Mouse (Mus musculus) limb, embryonic 14.5 days (tissue): Measurements from ENCODE around the gene Fxr1. TPM values are rescaled to one million over a fixed set of nuclear protein-coding genes. Genes with fewer than 3 reads are reported as not detected.
"Not testable (repeated sequence)": the region's sequence is repeated elsewhere in the genome, so short reads cannot be mapped to it uniquely, and the experiment has no call there.

Experiments
- ATAC-seq: fragments of 200-750 bp; cut with Nextera tagmentation; 2 replicates; pipeline ENCODE4 v1.8.0; 2017; ENCODE audit warnings: low read depth, moderate number of reproducible peaks, moderate TSS enrichment; ENCODE audit not compliant: low FRiP score
- DNase-seq: peaks from one replicate; pipeline ENCODE4 v3.0.0-alpha.2; 2015; ENCODE audit warnings: low spot score
- H3K27ac ChIP-seq: fragments of 300-500 bp; sonication (generic); replicated peaks from 2 replicates; pipeline ENCODE4 v1.5.1; 2014; ENCODE audit warnings: low read depth, mild to moderate bottlenecking, low read length, moderate library complexity, mixed read lengths
- H3K27me3 ChIP-seq: fragments of 300-500 bp; sonication (generic); 2 replicates; pipeline ENCODE4 v1.6.1; 2014; ENCODE audit warnings: low read length, mixed read lengths; ENCODE audit not compliant: control insufficient read depth, insufficient read depth
- H3K36me3 ChIP-seq: fragments of 300-500 bp; sonication (generic); 2 replicates; pipeline ENCODE4 v1.6.1; 2014; ENCODE audit warnings: mild to moderate bottlenecking, low read length, moderate library complexity, mixed read lengths; ENCODE audit not compliant: control insufficient read depth, insufficient read depth
- H3K4me1 ChIP-seq: fragments of 300-500 bp; sonication (generic); 2 replicates; pipeline ENCODE4 v1.6.1; 2014; ENCODE audit warnings: antibody characterized with exemption, low read length, mixed read lengths; ENCODE audit not compliant: control insufficient read depth, insufficient read depth
- H3K4me2 ChIP-seq: fragments of 300-500 bp; sonication (generic); replicated peaks from 2 replicates; pipeline ENCODE4 v1.6.1; 2014; ENCODE audit warnings: low read depth, mild to moderate bottlenecking, low read length, moderate library complexity; ENCODE audit not compliant: severe bottlenecking
- H3K4me3 ChIP-seq: fragments of 300-500 bp; sonication (generic); replicated peaks from 2 replicates; pipeline ENCODE4 v1.5.1; 2014; ENCODE audit warnings: low read length
- H3K9ac ChIP-seq: fragments of 300-500 bp; sonication (generic); 2 replicates; pipeline ENCODE4 v1.6.1; 2014; ENCODE audit warnings: mild to moderate bottlenecking, low read depth, low read length, moderate library complexity; ENCODE audit not compliant: severe bottlenecking
- H3K9me3 ChIP-seq: fragments of 300-500 bp; sonication (generic); 2 replicates; pipeline ENCODE4 v1.6.1; 2016; ENCODE audit warnings: low read length; ENCODE audit not compliant: control insufficient read depth
- POLR2A ChIP-seq: fragments of 200-500 bp; IDR thresholded peaks from 2 replicates; pipeline ENCODE4 v1.8.0; 2012; ENCODE audit warnings: inconsistent platforms, mild to moderate bottlenecking, moderate library complexity, borderline replicate concordance; ENCODE audit not compliant: insufficient read depth, insufficient read length; ENCODE audit errors: extremely low read depth
- whole genome bisulfite sequencing: fragments of 180-500 bp; shearing (Covaris S2); extraction: QIAGEN DNeasy Blood & Tissue Kit; methylation state at CpG from one replicate; pipeline ENCODE4 v1.1.7; 2014; 5-methylcytosine and 5-hydroxymethylcytosine counted together
- polyA plus RNA-seq, 2 experiments: library from polyadenylated mRNA; depleted of rRNA in 1 of 2; stranded (reverse) in 1 of 2; unstranded in 1 of 2; fragments of >200 nt; fragmentation: Nextera tagmentation in 1 of 2; extraction: Ambion mirVana in 1 of 2; gene quantifications; 2 replicates each; pipeline versions ENCODE4 v1.2.1 to v1.2.3; 2012 to 2014

Fxr1 gene
- polyA plus RNA-seq, 2 experiments: 62.9 to 80.4 TPM

DNA sequence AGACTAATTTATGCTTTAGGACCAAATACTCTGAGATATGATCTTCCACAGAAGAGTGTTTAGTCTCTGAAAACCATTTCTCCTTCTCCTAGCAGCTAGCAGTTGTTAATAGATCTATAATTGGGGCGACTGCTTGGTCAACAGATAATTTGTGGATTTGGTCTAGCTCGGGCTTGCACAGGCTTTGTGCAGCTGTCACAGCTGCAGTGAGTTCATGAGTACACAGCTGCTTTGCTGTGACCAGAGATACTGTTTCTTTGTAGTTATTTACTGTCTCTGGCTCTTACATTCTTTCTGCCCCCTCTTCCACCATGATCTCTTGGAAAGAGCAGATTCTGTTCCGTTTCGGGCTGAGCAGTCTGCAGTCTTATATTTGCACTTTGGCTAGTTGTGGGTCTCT, 22.2 kb downstream of the Fxr1 start:
- H3K27ac ChIP-seq: no peak overlapping the region
- no peaks in the 10 kb centered on the region for H3K27me3 ChIP-seq
- no peak overlapping the region for H3K4me2 ChIP-seq
- TF ChIP-seq POLR2A: no peak
- H3K4me3 ChIP-seq: no peak overlapping the region
- ATAC-seq (peak; percentile 44; the same call in 1 of the 2 replicates), DNase-seq (peak; percentile 9)
- no peaks in the 10 kb centered on the region for H3K9me3 ChIP-seq
- H3K36me3 ChIP-seq: peaks cover 43% of the 10 kb centered on the region
- H3K4me1 ChIP-seq: no peaks in the 10 kb centered on the region
- H3K9ac ChIP-seq: no peak overlapping the region
- WGBS: 85% methylated on average over 4 of the region's 4 CpGs

DNA sequence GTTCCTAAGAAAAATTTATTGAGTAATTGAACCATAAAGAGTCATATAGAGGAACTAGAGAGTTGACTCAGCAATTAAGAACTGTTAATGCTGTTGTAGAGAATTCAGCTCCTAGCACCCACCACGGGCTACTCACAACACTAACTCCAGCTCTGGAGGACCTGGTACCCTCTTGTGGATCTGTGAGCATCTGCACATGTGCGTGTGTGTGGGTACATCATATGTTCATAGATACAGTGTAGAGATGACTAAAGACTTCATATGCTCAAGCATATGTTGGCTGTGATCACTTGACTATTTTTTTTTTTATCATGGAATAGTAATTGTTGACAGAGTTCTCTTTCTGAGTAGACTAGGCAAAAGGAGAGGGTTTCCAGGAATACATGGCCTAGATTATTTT, 42.6 kb downstream of the Fxr1 start:
- Histone ChIP-seq H3K9ac (no peak overlapping the region), H3K4me2 (no peak overlapping the region), H3K27me3 (no peaks in the 10 kb centered on the region), H3K4me3 (no peak overlapping the region), H3K4me1 (no peaks in the 10 kb centered on the region), H3K27ac (no peak overlapping the region), H3K9me3 (no peaks in the 10 kb centered on the region), H3K36me3 (peaks cover 62% of the 10 kb centered on the region)
- no peak for DNase-seq
- no peak for TF ChIP-seq POLR2A
- WGBS: 89% methylated on average over 2 of the region's 2 CpGs
- no peak for ATAC-seq

DNA sequence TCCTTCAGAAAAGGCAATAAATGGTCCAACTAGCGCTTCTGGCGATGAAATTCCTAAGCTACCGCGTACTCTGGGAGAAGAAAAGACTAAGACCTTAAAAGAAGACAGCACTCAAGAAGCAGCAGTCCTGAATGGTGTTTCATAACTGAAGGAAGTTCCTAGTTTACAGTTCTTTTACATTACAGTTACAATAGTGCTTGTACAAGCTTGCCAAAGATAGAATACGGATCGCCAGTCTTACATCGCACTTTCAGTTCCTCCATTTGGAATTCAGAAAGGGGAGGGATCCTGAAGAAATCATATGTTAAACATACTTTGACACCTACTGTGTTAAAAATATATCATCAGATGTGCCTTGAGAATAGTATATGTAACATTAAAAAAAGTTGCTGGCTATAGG, 49.2 kb downstream of the Fxr1 start:
- H3K4me1 ChIP-seq, H3K27ac ChIP-seq, H3K9me3 ChIP-seq, H3K27me3 ChIP-seq, ATAC-seq, H3K4me2 ChIP-seq, H3K4me3 ChIP-seq, DNase-seq, H3K9ac ChIP-seq: not testable (repeated sequence)
- peaks cover 52% of the 10 kb centered on the region for H3K36me3 ChIP-seq
- WGBS: 96% methylated on average over 7 of the region's 7 CpGs

DNA sequence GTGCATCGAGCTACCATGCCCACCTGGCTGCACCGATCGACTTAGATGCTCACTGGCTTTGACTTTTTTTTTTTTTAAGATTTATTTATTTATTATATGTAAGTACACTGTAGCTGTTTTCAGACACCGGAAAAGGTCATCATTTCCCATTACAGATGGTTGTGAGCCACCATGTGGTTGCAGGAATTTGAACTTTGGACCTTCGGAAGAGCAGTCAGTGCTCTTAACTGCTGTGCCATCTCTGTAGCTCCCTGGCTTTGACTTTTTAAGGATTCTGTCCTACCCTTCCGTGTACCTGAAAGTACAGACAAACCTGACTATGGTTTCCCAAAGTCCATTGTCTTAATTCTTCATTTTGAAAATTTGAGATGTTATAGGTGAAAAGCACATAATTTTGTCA, 53.0 kb downstream of the Fxr1 start:
- WGBS: 93% methylated on average over 6 of the region's 6 CpGs
- peaks cover 50% of the 10 kb centered on the region for H3K36me3 ChIP-seq
- H3K9me3 ChIP-seq: no peaks in the 10 kb centered on the region
- ATAC-seq (no peak), DNase-seq (no peak)
- H3K4me3 ChIP-seq: no peak overlapping the region
- no peaks in the 10 kb centered on the region for H3K27me3 ChIP-seq
- TF ChIP-seq POLR2A: no peak
- H3K9ac ChIP-seq: no peak overlapping the region
- no peak overlapping the region for H3K4me2 ChIP-seq
- no peaks in the 10 kb centered on the region for H3K4me1 ChIP-seq
- H3K27ac ChIP-seq: no peak overlapping the region

DNA sequence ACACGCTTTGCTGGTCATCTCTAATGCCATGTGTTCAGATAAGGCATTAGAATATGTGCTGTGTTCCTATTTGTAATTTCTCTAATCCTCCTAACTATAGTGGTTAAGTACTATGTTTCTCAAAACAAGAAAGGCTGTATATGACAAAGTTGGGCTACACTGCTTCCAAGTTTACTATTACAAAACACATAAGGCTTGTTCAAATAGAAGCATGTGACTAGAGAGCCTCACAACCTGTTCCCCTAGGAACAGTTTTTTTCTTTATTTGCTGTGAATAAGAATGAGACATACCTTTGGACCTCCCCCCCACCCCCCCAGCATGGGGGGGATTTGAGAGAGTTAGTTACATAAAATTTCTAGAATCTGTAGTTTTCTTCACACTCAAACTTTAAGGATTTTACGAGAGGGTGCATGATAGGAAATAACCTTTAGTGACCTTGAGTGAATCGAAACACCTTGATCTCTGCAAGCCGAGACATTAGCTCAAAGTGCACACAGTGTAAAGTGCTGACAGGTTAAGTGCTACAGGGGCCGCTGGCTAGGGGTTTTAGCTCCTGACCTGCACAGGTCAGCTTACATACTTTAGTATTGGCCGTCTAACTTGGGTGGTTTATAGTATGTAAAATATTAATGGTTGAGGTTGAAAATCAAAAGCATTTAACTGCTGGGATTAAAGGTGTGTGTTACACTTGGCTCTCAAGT, 56.5 kb downstream of the Fxr1 start:
- H3K4me3 ChIP-seq: no peak overlapping the region
- H3K36me3 ChIP-seq: peaks cover 46% of the 10 kb centered on the region
- no peaks in the 10 kb centered on the region for H3K27me3 ChIP-seq
- no peak overlapping the region for H3K27ac ChIP-seq
- 70% methylated on average over 6 of the region's 6 CpGs for WGBS
- H3K9ac ChIP-seq: no peak overlapping the region
- DNase-seq (no peak), ATAC-seq (no peak)
- no peak overlapping the region for H3K4me2 ChIP-seq
- no peak for TF ChIP-seq POLR2A
- H3K9me3 ChIP-seq: no peaks in the 10 kb centered on the region
- peaks cover 6% of the 10 kb centered on the region for H3K4me1 ChIP-seq
